Mouse (Mus musculus) common myeloid progenitor, adult 5-6 weeks (primary cell): Measurements from ENCODE around the gene Nudt21. TPM values are rescaled to one million over a fixed set of nuclear protein-coding genes. Genes with fewer than 3 reads are reported as not detected.

ENCODE experiments used
- total RNA-seq: library from RNA; stranded (forward); fragments of 200-1000, 187-1606 nt; gene quantifications from 2 replicates; pipeline ENCODE4 v1.2.3, GENCODE M21; 2017

The Nudt21 gene
- total RNA-seq, 1 experiment from 2014 or later: 103 TPM

Other genes starting within 250 kb of the Nudt21 start
- gene Gnao1, start 227.1 kb downstream of the Nudt21 start, total RNA-seq: not detected in 2 replicates
- gene Amfr, start 24.2 kb downstream of the Nudt21 start, total RNA-seq: 60.7 and 88.1 TPM in 2 replicates
- 12.5 and 16.8 TPM in 2 replicates for gene Ogfod1, start 167 bp upstream of the Nudt21 start, total RNA-seq
- 4.5 and 4.8 TPM in 2 replicates for gene Bbs2, start 61.9 kb upstream of the Nudt21 start, total RNA-seq
- not detected in 2 replicates for gene Mt4, start 100.2 kb upstream of the Nudt21 start, total RNA-seq
- gene Mt3, start 115.6 kb upstream of the Nudt21 start, total RNA-seq: not detected in 2 replicates
- 113 and 182 TPM in 2 replicates for gene Mt2, start 135.6 kb upstream of the Nudt21 start, total RNA-seq
- 115 and 180 TPM in 2 replicates for gene Mt1, start 142.1 kb upstream of the Nudt21 start, total RNA-seq
- gene Nup93, start 177.5 kb upstream of the Nudt21 start, total RNA-seq: 42.3 and 46.4 TPM in 2 replicates